Mouse (Mus musculus): ENCODE data around the gene Nufip2. TPM values are rescaled to one million over a fixed set of nuclear protein-coding genes. Genes with fewer than 3 reads are reported as not detected.
"Not testable (repeated sequence)": the region's sequence is repeated elsewhere in the genome, so short reads cannot be mapped to it uniquely, and the experiment has no call there.

Gene Nufip2
- polyA plus RNA-seq (2012; rRNA removed) = 15.4 and 17.2 TPM in 2 replicates

GRCm38 (mm10) chr11:77685383-77686265 is at the start of gene Nufip2:
Gene Nufip2 (plus strand): TSS chr11:77686155.
- peak within 1 kb of the TSS; percentile 98 for H3K27ac ChIP-seq (ENCODE audit: insufficient read depth, low read length)
- TF ChIP-seq POLR2A (IDR thresholded peaks at IDR 0.05; ENCODE audit: extremely low read depth, insufficient read depth, low read length) (peak; percentile 99), CTCF (IDR thresholded peaks at IDR 0.05; ENCODE audit: extremely low read depth, insufficient read depth, low read length) (no peak)
- peak within 1 kb of the TSS; percentile 62 for H3K4me3 ChIP-seq (ENCODE audit: insufficient read depth, low read length)
- no peaks in the 10 kb centered on the region for H3K4me1 ChIP-seq (ENCODE audit: control insufficient read depth, insufficient read depth, low read length)

DNA sequence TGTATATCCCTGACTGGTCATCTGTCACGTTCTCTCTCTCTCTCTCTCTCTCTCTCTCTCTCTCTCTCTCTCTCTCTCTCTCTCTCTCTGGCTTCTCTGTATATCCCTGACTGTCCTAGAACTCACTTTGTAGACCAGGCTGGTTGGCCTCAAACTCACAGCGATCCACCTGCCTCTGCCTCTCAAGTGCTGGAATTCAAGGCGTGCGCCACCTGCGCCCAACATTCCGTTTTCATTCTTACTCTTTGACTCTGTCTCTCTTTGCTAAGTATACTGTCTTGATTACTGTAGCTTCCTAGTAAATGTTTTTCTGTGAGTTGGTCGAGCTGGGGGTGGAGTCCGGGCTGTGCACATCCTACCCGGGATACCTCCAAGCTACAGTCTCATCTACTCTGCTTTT is 44.6 kb upstream of the Nufip2 start:
- Histone ChIP-seq H3K4me1 (ENCODE audit: control insufficient read depth, insufficient read depth, low read length) (no peaks in the 10 kb centered on the region), H3K4me3 (ENCODE audit: insufficient read depth, low read length) (no peak overlapping the region), H3K27ac (ENCODE audit: insufficient read depth, low read length) (no peak overlapping the region)
- TF ChIP-seq CTCF (IDR thresholded peaks at IDR 0.05; ENCODE audit: extremely low read depth, insufficient read depth, low read length) = no peak
- TF ChIP-seq POLR2A (IDR thresholded peaks at IDR 0.05; ENCODE audit: extremely low read depth, insufficient read depth, low read length) = no peak

DNA sequence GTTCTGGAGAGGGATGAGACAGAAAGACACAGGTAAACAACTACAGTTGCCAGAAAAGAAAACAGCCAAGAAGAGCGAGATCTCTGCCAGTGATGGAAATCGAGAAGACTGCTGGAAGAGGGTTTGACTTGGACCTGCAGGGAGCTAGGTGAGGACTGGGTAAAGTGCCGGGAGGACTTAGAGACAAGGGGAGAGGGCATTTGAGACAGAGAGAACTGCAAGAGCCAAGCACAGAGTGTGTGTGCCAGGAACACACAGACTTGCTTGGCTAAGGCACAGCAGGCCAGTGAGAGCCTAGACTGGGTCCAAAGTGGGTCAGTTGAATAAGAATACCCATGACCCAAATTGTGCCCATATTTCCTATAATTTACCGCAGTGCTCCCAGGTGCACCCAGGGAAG is 40.5 kb upstream of the Nufip2 start:
- Histone ChIP-seq H3K4me3 (ENCODE audit: insufficient read depth, low read length) (no peak overlapping the region), H3K4me1 (ENCODE audit: control insufficient read depth, insufficient read depth, low read length) (no peaks in the 10 kb centered on the region), H3K27ac (ENCODE audit: insufficient read depth, low read length) (no peak overlapping the region)
- TF ChIP-seq CTCF (IDR thresholded peaks at IDR 0.05; ENCODE audit: extremely low read depth, insufficient read depth, low read length) = no peak
- TF ChIP-seq POLR2A (IDR thresholded peaks at IDR 0.05; ENCODE audit: extremely low read depth, insufficient read depth, low read length) = no peak

DNA sequence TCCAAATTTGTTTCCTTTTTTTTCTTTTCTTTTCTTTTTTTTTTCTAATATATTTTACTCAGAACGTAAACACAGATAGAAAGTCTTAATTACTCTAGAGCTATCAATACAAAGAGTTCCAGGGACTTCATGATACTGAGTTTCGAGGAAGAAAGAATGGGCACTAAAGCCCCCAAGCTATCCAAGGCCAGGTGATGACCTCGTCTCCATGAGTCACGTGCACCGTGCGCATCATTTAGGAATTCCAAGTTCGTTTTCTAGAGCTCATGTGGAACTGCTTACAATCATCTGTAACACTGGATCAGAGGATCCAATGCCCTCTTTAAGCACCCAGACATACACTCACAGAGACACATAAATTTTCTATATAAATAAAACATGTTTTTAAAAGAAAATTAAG is 37.1 kb upstream of the Nufip2 start:
- Histone ChIP-seq H3K27ac (ENCODE audit: insufficient read depth, low read length) (no peak overlapping the region), H3K4me3 (ENCODE audit: insufficient read depth, low read length) (no peak overlapping the region), H3K4me1 (ENCODE audit: control insufficient read depth, insufficient read depth, low read length) (no peaks in the 10 kb centered on the region)
- TF ChIP-seq CTCF (IDR thresholded peaks at IDR 0.05; ENCODE audit: extremely low read depth, insufficient read depth, low read length) (no peak), POLR2A (IDR thresholded peaks at IDR 0.05; ENCODE audit: extremely low read depth, insufficient read depth, low read length) (no peak)

- H3K4me3 ChIP-seq (ENCODE audit: insufficient read depth, low read length) = no peak overlapping the region
- TF ChIP-seq POLR2A (IDR thresholded peaks at IDR 0.05; ENCODE audit: extremely low read depth, insufficient read depth, low read length) (no peak), CTCF (IDR thresholded peaks at IDR 0.05; ENCODE audit: extremely low read depth, insufficient read depth, low read length) (no peak)
- H3K27ac ChIP-seq (ENCODE audit: insufficient read depth, low read length) = no peak overlapping the region
- no peaks in the 10 kb centered on the region for H3K4me1 ChIP-seq (ENCODE audit: control insufficient read depth, insufficient read depth, low read length)
These were observed 33.5 kb upstream of the Nufip2 start for GRCm38 (mm10) chr11:77652484-77652883.

- H3K4me1 ChIP-seq (ENCODE audit: control insufficient read depth, insufficient read depth, low read length); H3K4me3 ChIP-seq (ENCODE audit: insufficient read depth, low read length); H3K27ac ChIP-seq (ENCODE audit: insufficient read depth, low read length): not testable (repeated sequence)
These were observed 32.4 kb upstream of the Nufip2 start for GRCm38 (mm10) chr11:77653406-77654190.

DNA sequence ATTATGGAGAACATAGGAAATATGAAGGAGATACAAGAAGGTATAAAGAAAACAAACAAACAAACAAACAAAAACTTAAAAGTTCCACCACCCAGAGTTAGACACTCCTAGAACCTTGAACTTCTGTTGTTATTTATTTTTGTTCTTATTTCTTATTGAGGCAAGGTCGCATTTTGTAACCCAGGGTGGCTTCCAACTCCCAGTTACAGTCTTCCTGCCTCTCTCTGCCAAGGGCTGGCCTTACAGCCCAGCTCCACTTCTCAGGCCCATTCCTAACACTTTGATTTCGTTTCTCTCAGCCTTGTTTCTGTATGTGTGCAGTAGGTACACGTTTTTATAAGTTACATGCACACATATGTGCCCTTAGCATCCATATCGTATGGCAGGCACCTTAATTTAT is 26.0 kb upstream of the Nufip2 start:
- TF ChIP-seq POLR2A (IDR thresholded peaks at IDR 0.05; ENCODE audit: extremely low read depth, insufficient read depth, low read length) (no peak), CTCF (IDR thresholded peaks at IDR 0.05; ENCODE audit: extremely low read depth, insufficient read depth, low read length) (no peak)
- Histone ChIP-seq H3K4me1 (ENCODE audit: control insufficient read depth, insufficient read depth, low read length) (no peaks in the 10 kb centered on the region), H3K4me3 (ENCODE audit: insufficient read depth, low read length) (no peak overlapping the region), H3K27ac (ENCODE audit: insufficient read depth, low read length) (no peak overlapping the region)

DNA sequence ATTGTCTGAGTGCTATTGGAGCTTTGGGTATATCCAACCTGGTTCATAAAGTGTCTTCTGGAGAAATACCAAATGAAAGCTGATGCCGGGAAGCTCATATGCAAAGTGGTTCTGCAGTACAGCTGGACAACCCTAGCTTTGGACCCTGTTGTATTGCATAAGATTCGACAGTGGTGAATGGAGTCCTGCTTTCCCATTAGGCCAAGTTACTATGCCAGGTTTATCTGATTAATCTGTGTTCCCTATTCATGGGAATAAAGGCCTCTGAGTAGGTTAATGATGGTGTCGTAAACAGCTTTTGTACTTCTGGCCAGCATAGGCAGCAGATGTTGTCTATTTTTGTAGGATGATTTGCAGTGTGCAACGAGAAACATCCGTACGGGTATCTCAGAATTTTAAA is 22.3 kb upstream of the Nufip2 start:
- no peak overlapping the region for H3K4me3 ChIP-seq (ENCODE audit: insufficient read depth, low read length)
- TF ChIP-seq CTCF (IDR thresholded peaks at IDR 0.05; ENCODE audit: extremely low read depth, insufficient read depth, low read length) = no peak
- TF ChIP-seq POLR2A (IDR thresholded peaks at IDR 0.05; ENCODE audit: extremely low read depth, insufficient read depth, low read length) = no peak
- no peaks in the 10 kb centered on the region for H3K4me1 ChIP-seq (ENCODE audit: control insufficient read depth, insufficient read depth, low read length)
- no peak overlapping the region for H3K27ac ChIP-seq (ENCODE audit: insufficient read depth, low read length)

DNA sequence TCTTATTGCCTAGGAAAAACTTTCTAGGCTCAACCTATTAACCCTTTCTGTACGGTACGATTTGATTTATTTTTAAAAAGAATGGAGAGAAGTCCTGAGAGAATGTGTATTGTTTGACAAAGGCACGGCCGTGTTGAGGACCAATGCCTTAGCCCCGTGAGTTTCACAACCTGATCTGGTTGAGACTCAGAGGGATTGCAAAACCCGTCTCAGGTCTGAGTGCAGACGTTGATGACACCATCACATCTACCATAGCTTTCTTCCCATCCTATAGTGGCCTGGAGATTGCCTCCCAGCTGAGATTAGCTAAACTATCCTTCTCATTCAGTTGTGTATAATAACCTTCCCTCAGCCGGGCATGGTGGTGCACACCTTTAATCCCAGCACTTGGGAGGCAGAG is 21.9 kb upstream of the Nufip2 start:
- no peak overlapping the region for H3K4me3 ChIP-seq (ENCODE audit: insufficient read depth, low read length)
- no peak overlapping the region for H3K27ac ChIP-seq (ENCODE audit: insufficient read depth, low read length)
- no peaks in the 10 kb centered on the region for H3K4me1 ChIP-seq (ENCODE audit: control insufficient read depth, insufficient read depth, low read length)
- TF ChIP-seq CTCF (IDR thresholded peaks at IDR 0.05; ENCODE audit: extremely low read depth, insufficient read depth, low read length) = no peak
- TF ChIP-seq POLR2A (IDR thresholded peaks at IDR 0.05; ENCODE audit: extremely low read depth, insufficient read depth, low read length) = no peak

DNA sequence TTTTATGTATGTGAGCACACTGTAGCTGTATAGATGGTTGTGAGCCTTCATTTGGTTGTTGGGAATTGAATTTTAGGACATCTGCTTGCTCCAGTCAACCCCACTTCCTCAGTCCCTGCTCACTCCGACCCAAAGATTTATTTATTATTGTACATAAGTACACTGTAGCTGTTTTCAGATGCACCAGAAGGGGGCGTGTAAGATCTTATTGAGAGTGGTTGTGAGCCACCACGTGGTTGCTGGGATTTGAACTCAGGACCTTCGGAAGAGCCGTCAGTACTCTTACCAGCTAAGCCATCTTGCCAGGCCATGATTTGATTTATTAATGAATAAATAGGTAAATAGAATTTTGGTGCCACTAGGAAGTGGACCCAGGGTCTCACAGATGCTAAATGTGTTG is 20.6 kb upstream of the Nufip2 start:
- H3K4me3 ChIP-seq (ENCODE audit: insufficient read depth, low read length); H3K4me1 ChIP-seq (ENCODE audit: control insufficient read depth, insufficient read depth, low read length); H3K27ac ChIP-seq (ENCODE audit: insufficient read depth, low read length): not testable (repeated sequence)

GRCm38 (mm10) chr11:77666766-77667165 is 19.2 kb upstream of the Nufip2 start:
- not testable (repeated sequence) for H3K27ac ChIP-seq (ENCODE audit: insufficient read depth, low read length); H3K4me3 ChIP-seq (ENCODE audit: insufficient read depth, low read length); H3K4me1 ChIP-seq (ENCODE audit: control insufficient read depth, insufficient read depth, low read length)
